Mouse (Mus musculus): Measurements from ENCODE around the gene Gm36079.
"Not testable (repeated sequence)": the region's sequence is repeated elsewhere in the genome, so short reads cannot be mapped to it uniquely, and the experiment has no call there.

GRCm38 (mm10) chr13:120026911-120027310 lies at the start of gene Gm36079:
- TF ChIP-seq POLR2A (IDR thresholded peaks at IDR 0.05; ENCODE audit: control insufficient read depth, extremely low read depth, insufficient read depth, low read length, poor library complexity); CTCF (IDR thresholded peaks at IDR 0.05; ENCODE audit: borderline replicate concordance, control insufficient read depth, extremely low read depth, insufficient read depth, low read length, poor library complexity): not testable (repeated sequence)

Measured in thymus, adult 2 months (tissue).